Mouse (Mus musculus): ENCODE data around the gene Gm5134. TPM values are rescaled to one million over a fixed set of nuclear protein-coding genes. Genes with fewer than 3 reads are reported as not detected.
"Not testable (repeated sequence)": the region's sequence is repeated elsewhere in the genome, so short reads cannot be mapped to it uniquely, and the experiment has no call there.

The Gm5134 gene
- polyA plus RNA-seq, 1 experiment from 2014 or later = not detected

- no peak overlapping the region for H3K4me3 ChIP-seq
- no peaks in the 10 kb centered on the region for H3K27me3 ChIP-seq (replicated peaks)
- H3K4me1 ChIP-seq (replicated peaks) = no peaks in the 10 kb centered on the region
- H3K9me3 ChIP-seq (replicated peaks) = peaks cover 8% of the 10 kb centered on the region
- no peaks in the 10 kb centered on the region for H3K36me3 ChIP-seq
- no peak overlapping the region for H3K4me2 ChIP-seq
- no peak overlapping the region for H3K27ac ChIP-seq (ENCODE audit: poor library complexity, severe bottlenecking)
- H3K9ac ChIP-seq = no peak overlapping the region
- ATAC-seq (ENCODE audit: insufficient number of reproducible peaks, low FRiP score) = no peak
- WGBS = 85% methylated on average over 10 of the region's 10 CpGs
Measured at GRCm38 (mm10) chr10:75973846-75974245, 19.5 kb downstream of the Gm5134 start.

- Histone ChIP-seq H3K4me2 (no peak overlapping the region), H3K4me1 (replicated peaks) (no peaks in the 10 kb centered on the region), H3K27me3 (replicated peaks) (no peaks in the 10 kb centered on the region), H3K9me3 (replicated peaks) (peaks cover 8% of the 10 kb centered on the region), H3K27ac (ENCODE audit: poor library complexity, severe bottlenecking) (no peak overlapping the region), H3K36me3 (no peaks in the 10 kb centered on the region), H3K4me3 (no peak overlapping the region), H3K9ac (no peak overlapping the region)
- WGBS = 73% methylated on average over 5 of the region's 5 CpGs
- ATAC-seq (ENCODE audit: insufficient number of reproducible peaks, low FRiP score) = no peak
Measured at GRCm38 (mm10) chr10:75975216-75975615, 20.9 kb downstream of the Gm5134 start.

DNA sequence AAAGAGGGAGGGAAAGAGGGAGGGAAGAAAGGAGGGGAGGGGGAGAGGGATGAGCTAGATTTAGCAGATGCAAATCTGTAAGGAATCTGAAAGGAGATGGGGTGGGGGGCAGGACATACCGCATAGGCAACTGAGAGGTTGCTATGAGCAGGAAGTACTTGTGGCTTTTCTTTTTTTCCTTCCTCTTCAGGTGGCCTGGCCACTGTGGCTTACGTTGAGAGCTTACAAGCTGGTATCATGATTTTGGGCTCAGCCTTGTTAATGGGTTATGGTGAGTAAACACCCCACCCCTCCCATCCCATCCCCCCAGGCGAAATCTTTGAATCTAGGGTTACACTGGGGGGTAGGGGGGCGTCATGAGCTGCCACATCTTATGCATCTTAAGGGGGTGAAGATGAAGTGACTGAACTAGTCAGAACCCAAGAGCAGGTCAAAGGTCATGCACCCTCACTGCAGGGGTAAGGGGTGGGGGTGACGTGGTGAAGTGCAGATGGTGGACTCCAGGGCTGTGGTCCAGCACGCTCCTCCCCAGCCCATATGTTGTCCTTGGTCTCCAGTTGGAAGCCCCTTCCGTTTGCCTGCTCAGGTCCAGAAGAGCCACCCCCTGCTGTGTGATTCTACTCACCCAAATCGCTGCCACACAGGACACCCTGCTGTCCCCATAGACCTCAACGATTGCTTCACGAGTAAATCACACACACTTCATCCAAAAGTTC lies 24.0 kb downstream of the Gm5134 start:
- H3K27ac ChIP-seq (ENCODE audit: poor library complexity, severe bottlenecking) = no peak overlapping the region
- no peak for ATAC-seq (ENCODE audit: insufficient number of reproducible peaks, low FRiP score)

DNA sequence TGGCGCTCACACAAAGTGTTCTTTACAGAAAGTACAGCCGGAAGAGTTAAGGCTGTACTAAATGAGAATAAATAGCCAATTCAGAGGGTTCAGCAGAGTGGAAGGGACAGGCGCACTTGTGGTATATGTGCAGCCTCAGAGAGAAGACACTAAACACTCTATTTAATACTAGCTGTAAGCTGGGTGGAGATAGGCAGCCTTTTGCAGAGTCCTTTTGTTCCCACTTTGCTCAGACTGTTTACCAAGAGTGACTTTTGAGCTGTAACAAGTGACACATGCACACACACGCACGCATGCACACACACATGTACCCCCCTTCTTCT lies 24.5 kb downstream of the Gm5134 start:
- ATAC-seq (ENCODE audit: insufficient number of reproducible peaks, low FRiP score) = no peak
- H3K27me3 ChIP-seq (replicated peaks) = no peaks in the 10 kb centered on the region
- WGBS = 82% methylated on average over 5 of the region's 5 CpGs
- H3K36me3 ChIP-seq = no peaks in the 10 kb centered on the region
- H3K9me3 ChIP-seq (replicated peaks) = no peaks in the 10 kb centered on the region
- no peak overlapping the region for H3K4me3 ChIP-seq
- no peak overlapping the region for H3K9ac ChIP-seq
- no peak overlapping the region for H3K27ac ChIP-seq (ENCODE audit: poor library complexity, severe bottlenecking)
- H3K4me2 ChIP-seq = no peak overlapping the region
- no peaks in the 10 kb centered on the region for H3K4me1 ChIP-seq (replicated peaks)

More for the DNA sequence above, 24.0 kb downstream of the Gm5134 start:
- Histone ChIP-seq H3K4me3 (no peak overlapping the region), H3K4me1 (replicated peaks) (no peaks in the 10 kb centered on the region), H3K9ac (no peak overlapping the region), H3K36me3 (no peaks in the 10 kb centered on the region), H3K9me3 (replicated peaks) (no peaks in the 10 kb centered on the region; the same call in 1 of the 2 replicates), H3K27me3 (replicated peaks) (no peaks in the 10 kb centered on the region), H3K4me2 (no peak overlapping the region)
- WGBS = 41% methylated on average over 10 of the region's 10 CpGs

GRCm38 (mm10) chr10:75979432-75979831 lies 25.1 kb downstream of the Gm5134 start:
- ATAC-seq (ENCODE audit: insufficient number of reproducible peaks, low FRiP score) = no peak
- 79% methylated on average over 3 of the region's 3 CpGs for WGBS
- Histone ChIP-seq H3K4me3 (no peak overlapping the region), H3K36me3 (no peaks in the 10 kb centered on the region), H3K9ac (no peak overlapping the region), H3K4me2 (no peak overlapping the region), H3K9me3 (replicated peaks) (no peaks in the 10 kb centered on the region), H3K4me1 (replicated peaks) (no peaks in the 10 kb centered on the region), H3K27me3 (replicated peaks) (no peaks in the 10 kb centered on the region), H3K27ac (ENCODE audit: poor library complexity, severe bottlenecking) (no peak overlapping the region)

DNA sequence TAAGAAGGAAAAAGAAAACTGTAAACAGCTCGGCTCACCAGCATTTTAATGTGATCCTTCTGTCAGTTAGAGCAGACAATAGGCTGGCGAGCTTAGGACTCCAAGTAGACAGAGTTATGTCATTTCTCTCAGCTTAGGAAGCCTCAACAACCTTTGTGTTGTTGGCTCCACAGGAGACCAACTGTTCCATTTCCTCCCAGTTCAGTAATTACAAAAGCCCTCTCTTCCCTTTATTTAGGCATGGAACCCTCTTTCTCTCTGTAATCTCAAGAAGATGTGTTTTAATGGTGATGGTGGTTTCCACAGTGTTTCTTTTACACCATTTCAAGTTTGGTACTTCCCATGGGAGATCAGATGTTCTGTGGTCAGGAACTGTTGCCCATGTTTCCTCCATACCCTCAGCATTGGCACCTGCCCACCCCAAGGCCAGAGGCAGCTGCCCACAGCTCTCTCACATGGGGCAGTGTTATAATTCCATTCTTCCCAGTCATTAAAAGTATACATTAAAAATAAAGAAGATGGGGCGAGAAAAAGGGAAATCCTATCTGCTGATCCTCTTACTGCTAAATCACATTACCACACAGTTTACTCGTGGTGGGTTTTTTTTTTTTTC lies 36.2 kb downstream of the Gm5134 start:
- no peak for ATAC-seq (ENCODE audit: insufficient number of reproducible peaks, low FRiP score)
- 70% methylated on average over 4 of the region's 4 CpGs for WGBS

DNA sequence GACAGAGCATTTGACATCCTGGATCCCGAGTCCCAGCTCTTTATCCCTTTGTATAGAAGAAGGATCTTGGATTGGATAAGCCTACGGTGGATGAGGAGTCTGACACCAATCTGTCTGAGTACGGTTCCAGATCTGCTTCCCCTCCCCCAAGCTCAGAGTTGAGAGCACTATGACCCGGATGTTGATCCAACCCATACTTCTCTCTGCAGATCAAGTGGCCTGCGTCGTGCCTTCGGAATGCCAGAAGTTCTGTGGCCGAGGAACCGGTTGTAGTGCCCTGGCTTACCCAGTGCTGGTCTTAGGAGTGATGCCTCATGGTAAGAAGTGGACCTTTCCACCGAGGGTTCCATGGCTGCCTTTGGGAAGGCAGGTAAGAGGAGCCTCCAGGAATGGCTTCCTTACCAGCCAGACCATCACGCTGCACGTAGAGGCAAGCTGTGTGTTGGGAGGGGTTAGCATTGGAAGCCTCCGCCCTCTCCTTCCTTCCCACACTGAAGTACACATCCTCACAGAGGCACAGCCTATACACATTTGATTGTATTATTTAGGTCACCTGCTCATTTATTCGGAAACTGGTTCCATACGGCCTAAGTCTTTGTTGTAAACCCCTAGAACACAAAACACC lies 39.4 kb downstream of the Gm5134 start:
- Histone ChIP-seq H3K4me1 (replicated peaks) (no peaks in the 10 kb centered on the region), H3K36me3 (no peaks in the 10 kb centered on the region), H3K9ac (no peak overlapping the region), H3K4me2 (no peak overlapping the region), H3K27ac (ENCODE audit: poor library complexity, severe bottlenecking) (no peak overlapping the region), H3K4me3 (no peak overlapping the region), H3K9me3 (replicated peaks) (no peaks in the 10 kb centered on the region), H3K27me3 (replicated peaks) (no peaks in the 10 kb centered on the region)
- 81% methylated on average over 15 of the region's 15 CpGs for WGBS
- no peak for ATAC-seq (ENCODE audit: insufficient number of reproducible peaks, low FRiP score)

More for the DNA sequence above, 36.2 kb downstream of the Gm5134 start:
- H3K27ac ChIP-seq (ENCODE audit: poor library complexity, severe bottlenecking) = no peak overlapping the region
- H3K4me3 ChIP-seq = no peak overlapping the region
- no peaks in the 10 kb centered on the region for H3K4me1 ChIP-seq (replicated peaks)
- no peaks in the 10 kb centered on the region for H3K9me3 ChIP-seq (replicated peaks)
- H3K27me3 ChIP-seq (replicated peaks) = no peaks in the 10 kb centered on the region
- no peak overlapping the region for H3K4me2 ChIP-seq
- H3K9ac ChIP-seq = no peak overlapping the region
- H3K36me3 ChIP-seq = no peaks in the 10 kb centered on the region

DNA sequence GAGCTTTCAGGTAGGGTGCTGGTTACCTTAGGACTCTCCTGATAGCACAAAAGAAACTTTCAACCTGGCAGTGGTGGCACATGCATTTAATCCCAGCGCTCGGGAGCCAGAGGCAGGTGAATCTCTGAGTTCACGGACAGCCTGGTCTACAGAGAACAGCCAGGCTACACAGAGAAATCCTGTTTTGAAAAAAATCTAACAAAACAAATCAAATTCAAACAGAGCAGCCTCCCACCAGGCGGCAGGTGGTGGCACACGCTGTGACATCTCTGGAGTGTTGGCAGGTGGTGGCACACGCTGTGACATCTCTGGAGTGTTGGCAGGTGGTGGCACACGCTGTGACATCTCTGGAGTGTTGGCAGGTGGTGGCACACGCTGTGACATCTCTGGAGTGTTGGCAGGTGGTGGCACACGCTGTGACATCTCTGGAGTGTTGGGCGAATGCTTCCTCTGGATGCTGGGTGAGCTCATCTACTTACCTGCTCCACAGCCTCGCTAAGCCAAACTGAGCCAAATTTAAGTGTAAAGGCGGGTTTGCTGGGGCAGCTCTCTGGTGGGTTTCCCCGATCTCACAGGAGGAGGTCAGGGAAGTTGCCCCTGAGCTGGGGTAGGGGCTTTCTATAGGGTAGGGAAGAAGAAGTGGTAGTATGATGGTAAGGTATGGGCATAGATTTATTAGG lies 40.4 kb downstream of the Gm5134 start:
- H3K27ac ChIP-seq (ENCODE audit: poor library complexity, severe bottlenecking); H3K27me3 ChIP-seq (replicated peaks); H3K4me2 ChIP-seq; H3K36me3 ChIP-seq; ATAC-seq (ENCODE audit: insufficient number of reproducible peaks, low FRiP score); H3K9ac ChIP-seq; H3K4me3 ChIP-seq; H3K9me3 ChIP-seq (replicated peaks); H3K4me1 ChIP-seq (replicated peaks): not testable (repeated sequence)
- 62% methylated on average over 13 of the region's 13 CpGs for WGBS

DNA sequence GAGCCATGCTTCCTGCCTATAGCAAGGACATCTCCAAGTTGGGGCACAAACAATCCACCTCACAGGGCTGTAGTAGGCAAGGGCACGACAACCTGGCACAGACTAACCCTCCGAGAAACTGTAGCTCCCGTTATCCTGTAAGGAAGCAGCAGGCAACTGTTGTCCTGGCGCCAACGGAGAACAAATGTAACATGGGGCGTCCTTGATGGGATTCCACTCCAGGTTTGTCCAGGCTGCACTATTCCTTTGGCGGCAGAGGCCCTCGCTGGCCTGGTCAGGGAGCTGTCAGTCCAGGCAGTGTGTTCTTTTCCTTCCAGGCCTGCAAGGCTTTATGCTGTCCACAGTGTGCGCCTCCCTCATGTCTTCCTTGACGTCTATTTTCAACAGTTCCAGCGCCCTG lies 41.1 kb downstream of the Gm5134 start:
- no peak overlapping the region for H3K27ac ChIP-seq (ENCODE audit: poor library complexity, severe bottlenecking)
- 71% methylated on average over 11 of the region's 11 CpGs for WGBS
- no peaks in the 10 kb centered on the region for H3K36me3 ChIP-seq

DNA sequence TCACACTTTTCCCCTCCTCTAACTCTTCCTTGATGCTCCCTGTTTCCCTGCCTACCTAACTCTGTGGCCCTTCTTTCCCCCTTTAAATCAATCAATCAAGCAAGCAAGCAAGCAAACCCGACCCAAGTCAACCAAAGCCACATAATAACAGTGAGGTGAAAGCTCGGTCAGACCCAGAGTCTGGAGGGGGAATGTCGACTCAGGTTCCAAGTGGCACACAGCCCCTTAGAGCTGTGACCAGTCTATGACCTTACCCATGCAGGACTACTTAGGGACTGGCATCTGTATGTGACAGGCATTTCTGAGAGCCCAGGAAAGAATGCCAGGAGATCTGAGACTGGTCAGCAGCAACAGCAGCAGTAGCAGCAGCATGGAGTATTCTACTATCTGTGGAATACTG lies 42.0 kb downstream of the Gm5134 start:
- H3K4me2 ChIP-seq = no peak overlapping the region

More for the DNA sequence above, 41.1 kb downstream of the Gm5134 start:
- Histone ChIP-seq H3K4me1 (replicated peaks) (no peaks in the 10 kb centered on the region), H3K9me3 (replicated peaks) (no peaks in the 10 kb centered on the region), H3K9ac (no peak overlapping the region), H3K4me2 (no peak overlapping the region), H3K27me3 (replicated peaks) (no peaks in the 10 kb centered on the region), H3K4me3 (no peak overlapping the region)
- ATAC-seq (ENCODE audit: insufficient number of reproducible peaks, low FRiP score) = no peak

GRCm38 (mm10) chr10:76001160-76001559 lies 46.8 kb downstream of the Gm5134 start:
- Histone ChIP-seq H3K9ac (no peak overlapping the region), H3K36me3 (no peaks in the 10 kb centered on the region), H3K27me3 (replicated peaks) (no peaks in the 10 kb centered on the region), H3K9me3 (replicated peaks) (no peaks in the 10 kb centered on the region), H3K4me1 (replicated peaks) (peaks cover 14% of the 10 kb centered on the region), H3K4me3 (no peak overlapping the region), H3K4me2 (peak overlapping the region; percentile 37), H3K27ac (ENCODE audit: poor library complexity, severe bottlenecking) (no peak overlapping the region)
- 28% methylated on average over 7 of the region's 7 CpGs for WGBS
- no peak for ATAC-seq (ENCODE audit: insufficient number of reproducible peaks, low FRiP score)

More for the DNA sequence above, 42.0 kb downstream of the Gm5134 start:
- 58% methylated on average over 3 of the region's 3 CpGs for WGBS
- H3K4me1 ChIP-seq (replicated peaks) = 0 out of 2 replicates have a peak, but pooled peaks cover 4% of the 10 kb centered on the region
- no peaks in the 10 kb centered on the region for H3K9me3 ChIP-seq (replicated peaks)
- no peaks in the 10 kb centered on the region for H3K36me3 ChIP-seq
- H3K27ac ChIP-seq (ENCODE audit: poor library complexity, severe bottlenecking) = no peak overlapping the region
- H3K4me3 ChIP-seq = no peak overlapping the region
- H3K27me3 ChIP-seq (replicated peaks) = no peaks in the 10 kb centered on the region
- ATAC-seq (ENCODE audit: insufficient number of reproducible peaks, low FRiP score) = no peak
- no peak overlapping the region for H3K9ac ChIP-seq

All from heart, embryonic 12.5 days (tissue).